Mouse (Mus musculus) liver, adult (tissue): ENCODE results near the gene Neurod2.

Source experiments
- GATA4 ChIP-seq: IDR thresholded peaks from 2 replicates; pipeline ENCODE4 v1.6.1; 2014; ENCODE audit warnings: mild to moderate bottlenecking, low read length; ENCODE audit not compliant: insufficient replicate concordance

Gene Neurod2

DNA sequence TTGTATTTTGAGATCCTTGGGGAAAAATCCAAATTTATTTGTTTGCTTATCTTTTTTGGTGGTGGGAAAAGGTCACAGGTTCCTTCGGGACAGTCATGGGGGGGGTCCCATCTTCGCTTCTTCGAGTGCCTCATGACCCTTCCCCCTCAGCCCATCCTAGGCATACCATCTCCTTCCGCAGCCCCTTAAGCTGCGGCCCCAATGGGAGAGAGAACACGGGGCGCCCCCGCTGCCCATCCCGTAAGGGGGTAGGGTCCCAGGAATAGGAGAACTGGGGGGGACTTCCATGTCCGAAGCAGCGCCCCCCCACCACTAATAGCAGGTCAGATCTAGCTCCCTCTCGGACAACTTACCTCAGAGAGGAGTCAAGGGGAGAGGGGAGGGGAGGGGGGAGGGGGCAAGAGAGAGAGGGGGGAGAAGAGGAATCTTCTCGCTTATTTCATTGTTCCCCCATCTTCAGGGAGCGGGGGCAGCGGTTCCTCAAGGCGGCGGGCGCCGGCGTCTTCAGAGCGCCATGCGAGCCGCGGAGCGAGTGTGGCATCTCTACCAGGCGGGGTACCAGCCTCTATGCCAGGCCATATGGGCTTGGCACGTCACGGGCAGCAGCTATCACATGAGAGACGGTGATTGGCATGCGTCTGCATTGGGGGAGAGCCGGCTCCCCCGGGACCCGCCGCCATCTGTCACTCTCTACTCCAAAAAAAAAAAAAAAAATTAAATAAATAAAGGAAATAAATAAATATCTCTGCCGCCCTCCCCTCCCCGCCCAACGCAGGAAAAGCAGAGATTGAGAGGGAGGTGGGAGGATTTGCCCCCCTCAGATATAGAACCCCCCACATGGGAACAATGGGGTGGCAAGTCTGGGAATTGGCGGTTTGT is at the start of gene Neurod2:
Gene Neurod2, minus strand, starts transcription at position 568 of the 879 bp plus-strand sequence.
- TF ChIP-seq GATA4, result no peak

DNA sequence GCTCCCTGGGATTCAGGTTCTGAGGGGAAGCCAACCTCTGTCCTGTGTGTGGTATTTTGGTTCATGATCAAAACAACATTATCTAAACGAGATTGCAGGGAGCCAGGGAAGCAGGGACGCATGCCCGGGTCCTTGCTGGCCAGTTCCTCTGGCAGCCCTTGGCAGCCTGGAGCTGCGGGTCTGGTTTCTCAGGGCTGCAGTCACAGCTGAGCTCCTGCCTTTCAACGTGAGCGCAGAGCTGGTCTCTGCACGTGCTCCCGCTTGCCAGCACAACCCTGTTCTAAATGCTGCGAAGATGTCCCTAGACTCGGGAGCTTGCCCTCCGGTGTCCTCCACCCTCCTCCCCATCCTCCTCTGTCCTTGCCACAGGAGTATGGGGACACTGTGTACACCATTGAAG is 48.3 kb upstream of the Neurod2 start:
- no peak for TF ChIP-seq GATA4

DNA sequence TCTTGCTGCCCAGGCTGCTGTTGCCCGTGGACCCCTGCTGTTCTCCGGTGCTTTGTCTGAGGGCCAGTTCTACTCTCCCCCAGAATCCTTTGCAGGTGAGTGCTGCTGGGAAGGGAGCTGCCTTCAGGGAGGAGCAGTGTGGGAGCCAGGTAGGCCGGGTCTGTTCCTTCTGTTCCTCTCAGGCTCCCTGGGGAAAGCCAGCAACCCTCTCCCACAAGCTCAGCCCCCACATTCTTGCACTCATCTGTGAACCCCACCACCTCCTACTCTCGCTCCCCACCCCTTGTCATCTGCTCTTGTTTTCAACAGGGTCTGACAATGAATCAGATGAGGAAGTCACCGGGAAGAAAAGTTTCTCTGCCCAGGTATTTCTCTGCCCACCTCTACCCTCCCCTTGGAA is 47.3 kb upstream of the Neurod2 start:
- TF ChIP-seq GATA4, result no peak

DNA sequence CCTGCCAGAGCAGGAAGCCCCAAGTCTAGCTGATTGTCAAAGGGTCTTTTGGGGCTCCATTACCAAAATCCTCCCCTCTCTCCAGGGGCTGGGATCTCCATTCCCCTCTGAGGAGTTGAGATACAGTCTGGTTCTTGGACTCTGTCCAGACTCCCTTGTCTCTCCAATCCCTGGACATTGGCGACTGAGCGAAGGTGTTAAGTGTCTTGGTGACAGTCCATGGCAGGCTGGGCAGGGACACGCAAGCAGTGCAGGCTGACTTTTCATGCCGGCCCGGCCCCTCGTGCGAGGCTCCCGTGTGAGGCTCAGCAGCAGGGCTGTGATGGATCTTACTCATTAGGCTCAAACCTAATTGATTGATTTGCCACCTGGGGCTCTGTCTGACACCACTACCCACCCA is 44.8 kb upstream of the Neurod2 start:
- no peak for TF ChIP-seq GATA4

DNA sequence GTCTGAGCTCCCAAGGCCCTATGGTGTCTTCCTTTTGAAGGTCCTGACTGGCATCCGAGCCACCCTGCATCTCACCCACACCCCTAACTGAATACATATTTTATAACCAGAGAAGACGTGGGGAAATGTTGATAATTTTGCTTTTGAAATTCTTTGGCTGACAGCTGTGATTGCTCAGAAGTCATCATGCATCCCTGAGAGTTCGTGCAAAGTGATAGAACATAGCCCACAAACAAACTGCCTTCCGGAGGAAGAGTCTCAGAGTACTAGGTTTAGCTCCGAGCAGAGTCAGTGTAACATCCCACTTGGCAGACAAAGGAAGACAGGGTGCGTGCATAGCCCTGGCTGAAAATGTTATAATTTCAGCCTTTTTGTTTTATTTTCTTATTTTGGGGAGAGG is 43.8 kb upstream of the Neurod2 start:
- no peak for TF ChIP-seq GATA4

DNA sequence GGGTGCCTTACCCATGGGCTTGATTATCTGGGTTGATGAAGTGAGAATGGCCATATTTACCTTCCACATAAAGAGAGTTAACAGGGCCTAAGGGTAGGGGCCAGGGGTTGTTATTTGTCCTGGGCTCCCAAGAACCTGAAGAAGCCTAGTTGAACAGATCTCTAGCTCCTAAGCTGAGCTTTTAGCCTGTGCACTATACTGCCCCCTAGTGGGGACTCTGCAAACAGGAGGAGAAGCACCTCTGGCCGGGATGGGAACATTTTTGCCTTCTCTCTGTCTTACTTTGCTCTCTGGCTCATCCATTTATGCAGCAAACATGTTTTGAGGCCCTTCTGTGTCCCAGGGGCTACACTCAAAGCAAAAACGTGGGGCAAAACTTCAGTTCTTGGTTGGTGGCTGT is 43.0 kb upstream of the Neurod2 start:
- no peak for TF ChIP-seq GATA4

DNA sequence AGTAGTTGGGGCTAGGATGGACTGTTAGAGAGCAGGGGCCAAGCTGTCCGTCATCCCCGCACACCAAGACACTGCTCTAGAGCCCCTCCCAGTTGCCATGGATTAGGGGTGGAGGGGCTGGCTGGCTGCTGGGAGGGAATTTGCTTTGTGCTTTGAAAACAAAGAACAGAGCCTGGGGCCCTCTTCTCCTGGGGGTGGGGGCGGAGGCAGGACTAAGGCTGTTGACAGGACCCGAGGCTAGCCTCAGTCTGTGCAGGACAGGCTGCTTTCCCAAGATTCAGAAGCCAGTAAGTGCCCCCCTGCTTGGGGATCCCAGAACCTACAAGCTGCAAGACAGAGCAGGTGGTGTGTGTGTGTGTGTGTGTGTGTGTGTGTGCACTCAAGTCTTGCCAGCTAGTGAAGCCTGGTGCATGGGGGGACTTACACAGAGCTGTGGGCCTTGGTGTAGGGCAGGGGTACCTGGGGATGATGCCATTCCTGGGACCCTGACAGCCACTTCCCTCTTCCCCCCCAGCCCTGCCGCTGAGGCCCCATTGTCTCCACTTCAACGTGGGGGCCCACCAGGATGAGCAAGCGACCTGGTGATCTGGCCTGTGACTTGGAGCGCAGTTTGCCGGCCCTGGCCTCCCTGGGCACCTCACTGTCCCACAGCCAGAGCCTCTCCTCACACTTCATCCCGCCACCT is 42.2 kb upstream of the Neurod2 start:
- no peak for TF ChIP-seq GATA4

DNA sequence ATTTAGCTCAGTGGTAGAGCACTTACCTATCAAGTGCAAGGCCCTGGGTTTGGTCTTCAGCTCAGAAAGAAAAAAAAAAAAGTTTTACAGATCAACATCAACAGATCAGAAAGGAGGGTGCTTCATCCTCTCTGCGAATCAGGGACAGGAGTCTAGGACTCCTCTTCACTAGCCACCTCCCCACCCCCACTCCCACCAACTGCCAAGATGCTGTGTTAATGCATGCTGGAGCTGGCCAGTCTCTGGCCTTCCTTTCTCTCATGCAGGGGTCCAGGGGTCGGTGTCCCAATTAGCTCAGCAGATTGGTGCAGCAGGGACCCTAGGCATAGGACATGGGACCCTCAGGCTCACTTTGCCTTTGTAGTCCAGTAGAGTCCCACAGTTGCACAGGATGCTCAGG is 41.1 kb upstream of the Neurod2 start:
- no peak for TF ChIP-seq GATA4

DNA sequence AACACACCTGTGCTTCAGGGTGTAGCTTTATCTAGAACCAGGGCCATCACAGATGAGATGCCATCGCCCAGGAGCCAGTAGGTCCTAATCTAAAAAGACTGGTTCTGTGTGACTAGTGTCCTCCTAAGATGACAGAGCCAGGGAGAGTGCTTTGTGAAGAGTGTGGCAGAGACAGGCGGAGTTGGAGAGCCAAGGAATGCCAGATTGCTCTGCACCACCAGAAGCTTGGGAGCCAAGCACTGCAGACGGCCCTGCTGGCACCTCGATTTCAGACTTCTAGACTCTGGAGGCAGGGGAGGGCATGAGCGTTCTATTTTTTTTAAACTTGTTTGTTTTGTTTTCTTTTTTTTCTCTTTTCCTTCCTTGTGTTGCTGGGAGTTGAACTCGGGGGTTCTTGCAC is 39.9 kb upstream of the Neurod2 start:
- no peak for TF ChIP-seq GATA4

DNA sequence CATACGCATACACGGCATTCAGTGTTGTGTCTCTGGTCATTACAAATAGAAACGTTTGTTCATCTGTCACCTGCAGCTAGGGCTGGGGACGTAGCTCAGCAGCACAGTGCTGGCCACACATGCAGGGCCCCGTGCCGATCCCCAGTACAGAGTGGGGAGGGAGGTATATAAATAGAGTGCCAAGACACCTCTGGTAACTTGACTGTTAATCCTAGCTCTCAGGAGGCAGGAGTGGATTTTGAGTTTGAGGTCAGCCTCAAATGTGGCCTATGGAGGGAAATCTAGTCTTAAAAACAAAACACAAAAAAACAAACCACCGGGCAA is 38.4 kb upstream of the Neurod2 start:
- no peak for TF ChIP-seq GATA4

DNA sequence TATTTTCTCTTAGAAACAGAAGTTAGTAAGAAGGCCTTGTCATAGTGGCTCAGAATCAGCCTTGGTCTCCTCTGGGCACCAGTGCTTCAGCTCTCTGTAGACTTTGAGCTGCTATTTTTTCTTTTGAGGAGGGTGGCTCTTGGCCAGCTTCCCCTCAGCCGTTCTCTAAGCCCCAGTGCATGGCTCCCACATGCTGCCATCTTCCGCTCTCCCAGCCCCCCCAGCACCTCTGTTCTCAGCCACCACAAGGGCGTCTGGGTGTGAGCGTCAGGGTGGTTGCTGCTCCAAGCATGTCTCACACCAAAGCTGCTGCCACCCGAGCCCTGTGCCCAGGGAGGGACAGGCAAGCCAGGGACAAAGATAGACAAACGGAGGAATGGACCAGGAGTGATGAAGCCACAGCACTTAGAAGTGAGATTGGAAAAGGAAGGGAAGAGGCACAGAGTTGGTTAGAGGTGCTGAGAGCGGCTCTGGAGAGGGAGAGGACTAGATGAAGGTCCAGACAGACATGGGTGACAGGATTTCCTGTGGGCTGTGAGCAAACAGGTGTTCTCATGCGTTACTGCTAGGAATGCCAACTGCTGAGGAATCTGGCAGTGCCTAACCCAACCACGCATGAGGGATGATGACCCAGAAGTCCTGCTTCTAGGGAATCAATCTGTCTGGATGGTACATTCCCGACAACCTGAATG is 37.9 kb upstream of the Neurod2 start:
- TF ChIP-seq GATA4, result no peak

DNA sequence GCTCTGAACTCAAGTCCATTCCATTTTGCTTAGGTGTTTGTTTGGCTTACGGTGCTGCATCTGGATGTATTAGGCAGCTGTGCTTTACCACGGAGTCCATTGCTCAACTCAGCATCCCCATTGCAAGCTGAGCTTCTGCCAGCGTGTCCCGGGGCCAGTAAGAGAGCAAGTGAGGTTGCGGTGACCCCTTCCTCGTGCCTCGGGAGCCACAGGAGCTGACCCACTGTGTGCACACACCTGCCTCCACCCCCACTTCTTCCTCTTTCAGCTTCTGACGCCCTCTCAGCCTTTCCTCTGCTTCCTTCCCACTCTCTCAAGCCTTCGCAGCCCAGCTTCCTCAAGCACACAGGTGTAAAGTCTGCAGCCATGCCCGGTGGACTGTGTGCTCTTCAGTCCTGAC is 36.8 kb upstream of the Neurod2 start:
- TF ChIP-seq GATA4, result no peak

DNA sequence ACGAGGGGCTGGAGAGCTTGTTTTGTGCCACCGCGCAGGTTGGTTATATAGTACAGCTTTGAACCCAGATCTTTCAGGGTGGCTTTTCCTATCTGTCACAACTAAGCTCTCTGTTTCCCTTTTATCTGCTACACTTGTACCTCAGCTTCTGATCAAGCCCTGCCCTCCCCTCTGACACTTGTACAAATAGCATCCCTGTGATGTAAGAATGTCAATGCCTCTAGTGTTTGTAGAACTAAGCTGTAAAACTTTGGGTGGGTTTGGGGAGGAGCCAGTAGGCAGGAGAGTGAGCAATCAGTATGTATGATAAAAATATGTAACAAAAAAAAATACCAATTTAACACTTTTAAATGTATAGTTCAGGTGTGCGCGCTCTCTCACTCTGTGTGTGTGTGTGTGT is 35.0 kb upstream of the Neurod2 start:
- TF ChIP-seq GATA4, result no peak

DNA sequence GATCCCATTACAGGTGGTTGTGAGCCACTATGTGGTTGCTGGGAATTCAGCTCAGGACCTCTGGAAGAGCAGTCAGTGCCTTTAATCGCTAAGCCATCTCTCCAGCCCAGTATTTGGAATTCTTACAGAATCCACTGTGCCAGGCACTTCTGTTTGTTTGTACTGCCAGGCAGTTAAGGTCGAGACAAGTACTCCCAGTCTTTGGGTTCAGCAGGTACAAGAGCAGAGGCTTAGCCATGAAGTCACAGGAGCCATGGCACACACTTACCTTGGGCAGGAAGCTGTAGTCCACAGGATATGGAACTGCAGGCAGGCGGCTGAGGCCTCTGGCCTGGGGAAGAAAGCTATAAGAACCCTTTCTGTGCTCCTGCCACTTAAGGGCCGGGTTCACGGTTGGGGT is 34.4 kb upstream of the Neurod2 start:
- no peak for TF ChIP-seq GATA4

DNA sequence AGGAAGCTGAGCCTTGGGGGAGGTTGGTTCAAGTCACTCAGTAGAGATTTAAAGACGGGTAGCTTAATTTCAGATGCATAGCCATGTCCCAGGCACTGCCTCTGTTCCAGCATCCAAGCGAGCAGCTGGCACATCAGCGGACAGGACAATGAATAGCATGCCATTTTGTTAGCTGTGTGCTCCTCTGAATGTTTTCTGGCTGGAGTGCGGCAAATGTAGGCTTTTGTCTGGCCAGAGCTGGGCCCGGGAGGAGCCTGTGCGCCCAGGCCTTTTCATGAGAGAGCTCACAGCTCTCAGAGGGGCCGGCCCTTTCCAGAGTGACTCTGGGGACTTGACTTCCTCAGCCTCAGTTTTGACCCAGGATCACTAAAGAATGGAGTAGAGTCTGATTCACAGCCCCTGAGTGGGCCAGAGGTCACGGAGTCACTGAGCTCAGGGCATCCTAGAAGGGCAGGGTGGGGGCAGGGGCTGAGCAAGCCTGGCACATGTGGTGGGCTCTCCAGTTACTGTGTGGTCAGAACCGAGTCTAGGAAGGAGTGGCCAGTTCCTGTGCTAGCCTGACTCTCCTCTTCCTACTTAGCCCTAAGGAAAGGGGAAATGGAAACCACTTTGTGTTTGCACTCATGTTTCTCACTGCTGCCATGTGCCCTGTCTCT is 31.5 kb upstream of the Neurod2 start:
- TF ChIP-seq GATA4, result no peak
